Mouse (Mus musculus) Muller cell, postnatal 12 days (primary cell): ENCODE measurements at regions not wholly inside any gene's neighbourhood (a gene's known extent, or its start where the extent isn't known, plus 50 kb on each side); places are given as distances from the start of the nearest gene placed in this dataset.

ENCODE experiments used
- DNase-seq: peaks from one replicate; pipeline ENCODE4 v3.0.0-alpha.2; 2015; ENCODE audit errors: inconsistent ontology term

DNA sequence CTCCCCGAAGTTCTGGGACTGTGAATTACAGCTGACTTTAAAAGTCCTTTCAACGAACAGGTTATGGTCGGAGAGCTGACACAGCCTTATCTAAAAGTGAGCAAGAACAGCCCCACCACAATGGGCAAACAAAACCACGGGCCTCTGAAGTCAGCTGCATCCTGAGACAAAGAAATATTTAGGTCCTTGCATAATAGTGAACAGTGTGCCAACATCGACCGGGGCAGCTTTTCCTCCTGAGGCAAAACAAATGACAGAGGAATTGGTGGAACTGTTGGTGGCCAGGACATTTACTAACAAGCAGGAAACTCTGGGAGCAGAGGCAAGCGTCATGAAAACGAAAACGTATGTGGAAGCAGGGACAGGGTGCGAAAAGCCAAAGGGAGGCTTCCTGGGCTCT, 54.3 kb upstream of the Mon1b start:
- peak; percentile 50 for DNase-seq

DNA sequence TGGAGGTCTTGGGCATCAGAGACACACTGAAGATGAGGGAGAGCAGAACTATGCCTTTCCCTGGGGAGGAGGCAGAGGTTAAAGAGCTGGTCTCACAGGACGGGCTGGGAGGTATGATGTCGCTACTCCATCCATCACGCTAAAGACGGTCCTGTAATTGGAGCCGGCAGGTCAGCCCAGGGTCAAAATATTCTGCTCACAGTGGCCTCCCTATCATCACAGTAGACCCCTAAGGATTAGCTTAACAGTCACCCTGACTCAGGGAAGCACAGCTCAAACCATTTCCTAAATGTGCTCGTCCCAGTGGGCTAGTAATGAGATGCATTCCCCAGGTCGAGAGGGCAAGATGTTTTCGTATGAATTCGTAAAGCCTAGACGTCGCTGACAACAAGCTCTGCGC, 53.7 kb upstream of the Mon1b start:
- no peak for DNase-seq

DNA sequence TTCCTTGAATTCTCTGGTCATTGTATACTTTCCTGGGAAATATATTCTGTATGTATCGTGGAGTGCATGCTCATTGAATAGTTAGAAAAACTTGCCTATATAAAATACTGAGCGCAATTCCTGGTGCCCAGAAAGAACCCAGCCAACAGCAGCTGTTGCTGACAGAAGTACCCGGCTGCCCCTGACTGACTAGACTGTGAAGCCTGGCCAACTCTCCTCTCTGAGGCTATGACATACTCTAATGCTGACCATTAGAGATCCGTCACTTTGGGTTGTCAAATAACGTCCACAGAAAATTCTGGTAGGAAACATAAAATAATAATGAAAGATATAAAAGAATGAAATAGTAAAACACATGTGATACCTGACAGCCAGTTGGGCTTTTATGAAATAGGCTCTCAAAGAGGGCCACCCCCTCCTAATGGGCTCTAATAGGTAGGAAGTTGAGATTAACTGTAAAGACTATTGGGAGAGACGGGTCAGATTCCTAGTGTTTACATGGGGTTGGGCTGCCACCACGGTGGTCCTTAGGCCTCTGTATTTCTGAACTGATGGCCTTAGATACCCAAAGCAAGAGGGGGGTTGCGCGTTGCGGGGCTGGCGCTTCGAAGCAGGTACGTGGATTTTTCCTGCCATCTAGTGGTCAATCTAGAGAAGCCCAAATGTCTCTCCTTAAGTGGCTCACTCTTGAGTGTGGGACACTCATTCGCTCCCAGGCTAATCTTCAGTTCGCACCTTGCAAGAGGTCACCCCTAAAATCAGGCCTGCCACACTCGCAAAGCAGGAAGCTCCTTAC, 53.0 kb upstream of the Mon1b start:
- peak; percentile 22 for DNase-seq

DNA sequence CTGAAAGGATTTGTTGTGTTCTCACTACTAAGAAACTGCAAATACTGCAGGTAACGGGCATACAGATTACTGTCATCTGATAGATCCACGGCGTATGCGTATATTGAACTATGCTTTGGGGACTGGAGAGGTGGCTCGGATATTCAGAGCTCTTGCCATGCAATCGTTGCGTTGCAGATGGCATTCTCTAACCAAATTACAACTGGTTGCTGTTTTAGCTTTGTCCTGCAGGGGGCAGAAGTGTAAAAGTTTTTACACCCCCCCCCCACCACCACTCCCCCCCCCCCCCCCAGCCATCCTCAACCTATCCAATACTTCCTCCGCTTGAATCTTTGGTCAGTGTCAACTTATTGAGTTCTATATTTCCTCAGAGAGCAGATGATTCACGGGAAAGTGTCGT, 51.6 kb upstream of the Mon1b start:
- DNase-seq: no peak
